Mouse (Mus musculus) left cerebral cortex, postnatal 14 days (tissue): ENCODE results near the gene Themis3. TPM values are rescaled to one million over a fixed set of nuclear protein-coding genes. Genes with fewer than 3 reads are reported as not detected.

ENCODE experiments used
- DNase-seq, 2 experiments: peaks; one replicate each; pipeline ENCODE4 v3.0.0; 2021 to 2022; ENCODE audit warnings: low spot score in 2 of 2, mixed read lengths in 1 of 2
- intact Hi-C: fragments of 180-260 bp; cut with DNase I; formaldehyde crosslinking; loops from one replicate; pipeline ENCODE4 v1.15.1; 2025
- long read RNA-seq, 2 experiments: library from polyadenylated mRNA; stranded (forward); transcript quantifications; one replicate each; pipeline ENCODE4 v2.0.0; 2021
- total RNA-seq, 2 experiments: library from RNA; stranded (reverse); gene quantifications; 2 replicates each; pipeline ENCODE4 v1.2.3; 2021

Gene Themis3
- total RNA-seq, result under 1 TPM; 0.13 to 0.17 TPM
- long read RNA-seq, experiment 1, result 0 reads
- long read RNA-seq, experiment 2, result 0 reads

DNA sequence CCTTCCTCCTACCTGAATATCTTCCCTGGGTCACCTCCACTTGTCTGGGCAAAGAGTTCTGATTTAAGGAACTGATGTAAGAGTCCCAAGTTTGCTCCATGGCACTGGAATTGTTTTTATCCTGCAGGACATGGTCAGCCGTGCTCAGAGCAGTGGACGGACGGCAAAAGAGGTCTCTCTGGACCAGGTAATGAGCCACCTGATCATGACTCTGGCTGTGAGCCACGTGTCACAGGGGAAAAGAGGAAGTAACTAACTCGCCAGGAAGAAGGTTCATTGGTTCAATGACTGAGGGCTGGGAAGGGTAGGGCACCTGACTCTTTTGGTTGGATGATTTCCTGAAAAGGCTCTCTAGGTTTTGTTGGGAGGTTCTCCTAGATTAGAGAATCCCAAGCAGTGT is at the start of gene Themis3:
TSS of gene Themis3 (minus strand) at position 187 of the 400 bp plus-strand sequence.
- intact Hi-C loops, result no loop called here
- DNase-seq, result no peak

DNA sequence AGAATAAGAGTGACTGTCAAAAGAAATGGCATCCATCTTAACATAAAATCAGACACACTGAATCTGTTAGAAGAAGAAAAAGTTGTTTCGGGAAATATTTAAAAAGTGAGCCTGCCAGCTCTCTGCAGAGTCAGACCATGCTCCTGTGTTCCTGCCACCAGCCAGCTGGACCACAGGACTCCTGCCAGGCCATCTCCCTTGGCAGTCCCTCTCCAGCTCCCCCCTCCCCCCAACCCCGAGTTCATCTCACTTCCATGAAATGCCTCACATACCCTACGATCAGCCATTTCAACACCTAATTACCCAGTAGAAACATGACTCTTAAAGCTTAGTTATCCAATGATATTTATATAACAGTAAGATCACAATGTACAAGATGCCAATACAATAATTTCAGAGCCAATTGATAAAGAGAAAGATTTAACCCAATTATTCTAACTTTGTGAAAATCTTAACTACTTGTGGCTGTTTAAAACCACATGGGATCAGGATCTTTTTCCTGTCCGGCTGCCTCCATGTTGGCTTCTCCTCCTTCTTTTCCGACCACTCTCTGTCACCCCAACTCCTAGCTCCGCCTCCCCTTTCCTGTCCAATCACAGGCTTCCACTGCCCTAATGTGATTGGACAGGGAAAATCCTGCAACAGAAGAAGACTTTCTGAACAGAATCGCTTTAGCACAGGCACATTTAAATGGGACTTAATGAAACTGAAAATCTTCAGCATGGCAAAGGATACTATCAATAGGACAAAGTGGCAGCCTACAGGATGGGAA is 43.7 kb upstream of the Themis3 start:
- no peak for DNase-seq
- intact Hi-C loops, result no loop called here

DNA sequence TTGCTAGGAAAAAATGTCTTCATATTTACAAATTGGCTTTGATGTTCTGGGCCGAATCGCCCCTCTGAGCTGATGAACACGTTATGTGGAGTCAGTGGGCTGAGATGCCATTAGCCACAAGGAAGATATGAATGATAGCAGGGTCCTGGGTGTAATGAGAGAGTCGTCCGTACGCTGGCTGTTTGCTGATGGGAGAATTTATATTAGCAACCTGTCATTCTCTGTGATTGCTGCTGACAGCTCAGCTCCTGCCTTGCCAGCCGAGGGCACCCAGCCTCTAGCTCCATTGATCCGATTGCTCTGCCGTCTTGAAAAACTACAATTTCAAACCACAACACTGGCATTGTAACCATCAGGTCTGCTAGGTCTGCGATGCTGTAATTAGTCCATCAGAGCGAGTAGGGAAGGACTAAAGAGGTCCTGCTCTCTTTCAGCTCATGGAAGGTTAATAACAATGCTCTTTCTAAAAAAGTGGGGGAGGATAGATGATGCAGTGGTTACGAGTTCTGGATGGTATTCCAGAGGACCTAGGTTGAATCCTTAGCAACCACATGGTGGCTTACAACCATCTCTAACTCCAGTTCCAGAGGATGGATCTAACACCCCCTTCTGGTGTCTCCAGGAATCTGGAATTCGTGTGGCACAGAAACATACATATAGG is 25.7 kb upstream of the Themis3 start:
- no peak for DNase-seq
- intact Hi-C loops, result no loop called here

- no peak for DNase-seq
- intact Hi-C loops, result no loop called here
Observed at GRCm38 (mm10) chr17:66619255-66619826, 24.9 kb upstream of the Themis3 start.

- no peak for DNase-seq
- intact Hi-C loops, result no loop called here
Observed at GRCm38 (mm10) chr17:66610032-66610431, 15.6 kb upstream of the Themis3 start.

DNA sequence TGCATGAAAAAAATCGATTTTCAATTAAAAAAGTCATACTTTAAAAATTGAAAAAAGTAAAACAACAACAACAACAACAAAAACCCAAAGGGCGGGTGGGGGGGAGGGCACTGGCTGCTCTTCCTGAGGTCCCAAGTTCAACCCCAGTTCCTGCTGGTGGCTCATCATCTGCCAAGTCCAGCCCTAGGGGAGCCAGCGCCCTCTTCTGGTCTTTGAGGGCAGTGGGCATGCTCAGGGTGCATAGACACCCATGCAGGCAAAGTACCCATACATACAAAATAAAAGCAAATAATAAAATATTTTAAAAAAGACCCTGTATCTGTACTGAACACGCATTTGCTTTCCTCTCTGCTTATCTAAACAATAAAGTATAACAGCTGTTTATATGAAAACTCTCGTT is 10.5 kb upstream of the Themis3 start:
- DNase-seq, result no peak
- intact Hi-C loops, result no loop called here

GRCm38 (mm10) chr17:66601171-66601570 is 6.8 kb upstream of the Themis3 start:
- intact Hi-C loops, result no loop called here
- no peak for DNase-seq

GRCm38 (mm10) chr17:66595867-66596266 is 1.4 kb upstream of the Themis3 start:
- intact Hi-C loops, result no loop called here
- DNase-seq, result no peak

DNA sequence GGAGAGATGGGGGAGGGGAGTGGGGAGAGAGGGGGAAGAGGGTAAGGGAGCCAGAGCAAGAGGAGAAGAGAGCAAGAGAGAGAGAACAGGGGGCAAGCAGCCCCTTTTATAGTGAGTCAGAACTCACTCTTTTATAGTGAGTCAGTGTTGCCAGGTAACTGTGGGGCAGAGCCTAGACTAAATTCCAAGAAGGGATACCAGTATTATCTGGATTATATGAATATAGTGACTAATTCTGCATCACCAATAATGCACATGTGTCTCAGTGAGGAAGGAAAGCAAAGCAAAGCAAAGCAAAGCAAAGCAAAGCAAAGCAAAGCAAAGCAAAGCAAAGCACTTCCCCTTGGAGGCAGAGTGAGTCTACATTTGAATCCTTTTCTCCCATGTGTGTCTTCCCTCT is 835 bp upstream of the Themis3 start:
- intact Hi-C loops, result no loop called here
- no peak for DNase-seq

DNA sequence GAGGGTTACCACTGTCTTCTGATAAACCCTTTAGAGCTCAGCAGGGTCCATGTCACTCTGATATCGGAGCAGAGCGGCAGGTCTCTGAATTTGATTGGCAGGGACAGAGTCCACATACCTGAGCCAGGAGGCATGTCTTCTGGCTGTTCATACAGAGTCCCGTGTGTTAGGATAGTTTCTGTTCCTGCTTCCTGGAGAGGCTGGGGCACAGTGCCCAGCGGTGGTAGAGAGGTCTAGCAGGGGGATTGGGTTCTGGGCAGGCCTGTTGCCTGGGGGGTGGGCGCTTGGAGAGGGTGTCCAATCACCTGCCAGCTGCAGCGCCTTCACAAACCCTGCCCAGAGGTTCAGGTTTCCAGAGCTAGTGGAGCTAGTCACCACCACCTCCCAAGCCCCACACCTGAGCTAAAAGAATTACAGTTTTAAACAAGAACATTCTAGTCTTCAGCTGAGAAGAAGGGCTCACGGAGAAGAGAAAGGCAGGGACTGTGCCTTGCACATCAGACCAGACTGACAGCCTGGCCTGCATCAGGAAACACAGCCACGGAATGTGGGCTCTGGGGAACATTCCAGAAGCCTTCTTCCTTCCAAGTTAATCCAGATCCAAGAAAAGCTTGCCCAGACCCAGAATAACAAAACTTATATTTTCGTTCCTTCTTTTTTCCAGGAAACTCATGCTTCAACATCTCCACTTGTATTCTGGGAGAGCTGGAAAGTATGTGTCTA is 3.9 kb downstream of the Themis3 start:
- intact Hi-C loops, result no loop called here
- DNase-seq, result peak in 1 of 2 experiments; percentile 11

DNA sequence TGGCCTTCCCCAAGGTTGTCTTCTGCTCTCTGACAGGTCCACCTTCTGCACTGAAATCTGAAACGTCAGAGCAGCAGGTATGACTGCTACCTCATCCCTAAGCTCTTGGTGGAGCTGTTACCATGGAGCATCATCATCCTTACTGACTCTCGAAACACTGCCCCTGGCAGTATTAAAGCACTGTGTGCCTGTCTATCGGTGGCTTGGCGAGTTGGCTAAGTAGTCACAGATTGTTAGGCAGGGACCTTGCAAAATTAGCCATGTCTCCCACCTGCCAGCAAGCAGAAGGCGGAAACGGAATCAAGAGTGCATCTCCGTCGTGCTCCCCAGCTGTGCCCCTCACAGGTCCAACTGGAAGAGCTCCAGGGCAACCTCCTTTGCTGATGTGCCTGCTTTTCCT is 4.6 kb downstream of the Themis3 start:
- DNase-seq, result peak in 1 of 2 experiments; percentile 12
- intact Hi-C loops, result no loop called here

GRCm38 (mm10) chr17:66586741-66587140 is 7.7 kb downstream of the Themis3 start:
- intact Hi-C loops, result no loop called here
- no peak for DNase-seq

- intact Hi-C loops, result no loop called here
- DNase-seq, result no peak
Observed at GRCm38 (mm10) chr17:66586078-66586477, 8.3 kb downstream of the Themis3 start.

- intact Hi-C loops, result no loop called here
- no peak for DNase-seq
Observed at GRCm38 (mm10) chr17:66580990-66581389, 13.4 kb downstream of the Themis3 start.

DNA sequence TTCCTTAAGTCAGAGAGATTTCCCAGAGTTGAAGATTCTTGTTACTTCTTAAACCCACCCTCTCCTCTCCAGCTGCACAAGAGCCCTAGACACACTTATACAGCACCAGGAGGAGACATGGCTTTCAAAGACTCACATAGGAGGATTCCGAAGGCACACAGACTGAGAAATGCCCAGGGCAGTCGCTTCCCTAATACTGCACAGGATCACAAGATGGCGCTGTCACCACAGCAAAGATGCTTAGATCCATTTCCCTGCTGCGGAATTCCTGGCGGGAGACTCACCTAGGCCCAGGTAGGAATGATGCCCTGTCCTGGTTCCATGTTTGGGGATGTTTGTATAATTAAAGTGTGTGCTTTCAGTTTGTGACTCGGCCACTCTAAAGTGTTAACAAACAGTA is 16.4 kb downstream of the Themis3 start:
- intact Hi-C loops, result loop anchor here (2.0 to 10.0 kb wide), 6 partner anchors 179 to 1259 kb away; partner anchors contain the start of gene Ptprm
- DNase-seq, result peak; percentile 45 to 85

DNA sequence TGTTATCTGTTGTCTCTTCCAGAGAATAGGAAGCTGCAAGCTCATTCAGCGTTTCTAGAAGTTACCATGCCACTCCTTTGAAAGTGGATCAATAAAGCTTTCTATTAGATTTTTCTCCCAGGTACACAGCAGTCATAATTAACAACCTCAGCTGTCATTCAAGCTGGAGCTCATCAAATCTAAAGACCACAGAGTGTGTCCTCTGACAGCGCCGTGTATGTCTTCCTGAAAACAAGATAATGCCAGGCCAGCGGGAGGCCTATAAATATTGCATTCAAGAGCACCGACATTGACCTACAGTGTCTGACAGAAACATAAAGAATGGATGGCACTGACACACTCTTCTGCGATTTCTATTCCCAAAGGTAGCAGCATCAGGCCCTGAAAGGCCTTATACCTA is 16.9 kb downstream of the Themis3 start:
- DNase-seq, result no peak
- intact Hi-C loops, result loop anchor here (5.0 to 10.0 kb wide), 5 partner anchors 180 to 1260 kb away; partner anchors contain the start of gene Ptprm

GRCm38 (mm10) chr17:66572677-66573060 is 21.8 kb downstream of the Themis3 start:
- peak in 1 of 2 experiments; percentile 13 for DNase-seq
- intact Hi-C loops, result loop anchor here (10.0 kb wide), 1 partner anchor 902 kb away; no protein-coding TSS in a partner anchor

DNA sequence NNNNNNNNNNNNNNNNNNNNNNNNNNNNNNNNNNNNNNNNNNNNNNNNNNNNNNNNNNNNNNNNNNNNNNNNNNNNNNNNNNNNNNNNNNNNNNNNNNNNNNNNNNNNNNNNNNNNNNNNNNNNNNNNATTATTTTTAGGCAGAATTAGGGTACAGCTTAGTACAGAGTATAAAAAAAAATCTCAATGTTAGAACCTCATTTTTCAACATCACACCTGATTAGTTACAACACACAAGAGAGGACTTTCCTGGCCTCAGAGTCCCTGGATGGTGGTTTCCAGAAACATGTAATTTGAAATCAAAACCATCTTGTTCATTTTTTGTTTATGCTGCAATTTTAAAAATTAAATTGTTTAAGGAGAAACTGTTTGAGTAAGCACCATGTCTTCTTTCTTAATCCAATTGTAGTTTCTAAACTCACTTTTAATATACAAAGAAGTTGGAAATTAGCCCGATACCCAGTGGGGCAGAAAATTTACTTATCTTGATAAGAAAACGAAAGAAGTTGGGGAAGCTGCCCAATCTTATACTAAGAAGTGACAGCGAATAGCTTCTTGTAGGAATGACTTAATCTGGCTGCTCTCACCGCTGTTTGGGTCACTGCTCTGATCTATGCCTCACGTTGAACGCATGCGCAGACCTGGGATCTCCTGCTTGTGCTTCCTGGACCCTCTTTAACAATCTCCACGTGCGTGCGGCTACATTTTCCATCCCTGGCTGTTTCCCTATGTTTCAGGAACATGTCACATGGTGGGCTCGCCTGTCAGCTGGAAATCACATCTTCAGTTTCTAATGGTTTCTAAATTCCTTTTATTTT is 22.4 kb downstream of the Themis3 start:
- intact Hi-C loops, result loop anchor here (10.0 kb wide), 1 partner anchor 903 kb away; no protein-coding TSS in a partner anchor
- DNase-seq, result no peak

DNA sequence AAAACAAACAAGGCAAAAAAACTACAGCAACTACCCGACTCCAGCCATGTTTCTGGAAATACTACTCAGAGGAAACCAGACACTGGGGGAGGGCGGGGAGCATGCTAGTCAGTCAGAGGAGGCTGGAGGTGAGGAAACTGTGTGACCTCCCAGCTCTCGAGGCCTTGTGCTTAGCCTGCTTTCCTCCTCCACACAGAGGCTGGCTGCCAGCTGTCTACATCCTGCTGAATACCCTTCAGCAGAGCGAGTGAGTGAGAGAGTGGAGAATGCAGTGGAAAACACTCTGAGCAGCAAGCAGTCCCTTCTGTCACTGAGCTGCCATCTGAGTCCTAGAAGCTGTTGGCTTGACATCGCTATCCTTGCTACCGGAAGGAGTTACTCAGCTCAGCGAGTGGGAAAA is 30.2 kb downstream of the Themis3 start:
- intact Hi-C loops, result no loop called here
- DNase-seq, result peak; percentile 11 to 17
